Mouse (Mus musculus) kidney, embryonic 14.5 days (tissue): ENCODE measurements around the gene Etl4. TPM values are rescaled to one million over a fixed set of nuclear protein-coding genes. Genes with fewer than 3 reads are reported as not detected.

ENCODE experiments used
- ATAC-seq: fragments of 200-750 bp; cut with Nextera tagmentation; 2 replicates; pipeline ENCODE4 v1.8.0; 2017; ENCODE audit warnings: moderate number of reproducible peaks, mild to moderate bottlenecking, moderate TSS enrichment, moderate library complexity; ENCODE audit not compliant: low FRiP score, low TSS enrichment
- H3K27ac ChIP-seq: fragments of 300-500 bp; sonication (generic); 2 replicates; pipeline ENCODE4 v1.5.1; 2014; ENCODE audit warnings: low read depth, mild to moderate bottlenecking, low read length, moderate library complexity, mixed read lengths
- H3K27me3 ChIP-seq: fragments of 300-500 bp; sonication (generic); 2 replicates; pipeline ENCODE4 v1.6.1; 2014; ENCODE audit warnings: mild to moderate bottlenecking, low read length; ENCODE audit not compliant: control insufficient read depth, insufficient read depth
- H3K36me3 ChIP-seq: fragments of 300-500 bp; sonication (generic); 2 replicates; pipeline ENCODE4 v1.6.1; 2014; ENCODE audit warnings: low read length, mixed read lengths; ENCODE audit not compliant: control insufficient read depth, insufficient read depth
- H3K4me1 ChIP-seq: fragments of 300-500 bp; sonication (generic); 2 replicates; pipeline ENCODE4 v1.6.1; 2014; ENCODE audit warnings: low read length, mixed read lengths; ENCODE audit not compliant: control insufficient read depth, insufficient read depth
- H3K4me2 ChIP-seq: fragments of 300-500 bp; sonication (generic); replicated peaks from 2 replicates; pipeline ENCODE4 v1.6.1; 2014; ENCODE audit warnings: low read depth, mild to moderate bottlenecking, low read length
- H3K4me3 ChIP-seq: fragments of 300-500 bp; sonication (generic); 2 replicates; pipeline ENCODE4 v1.5.1; 2014; ENCODE audit warnings: mild to moderate bottlenecking, low read length
- H3K9ac ChIP-seq: fragments of 300-500 bp; sonication (generic); 2 replicates; pipeline ENCODE4 v1.6.1; 2014; ENCODE audit warnings: low read depth, mild to moderate bottlenecking, low read length, moderate library complexity
- H3K9me3 ChIP-seq: fragments of 300-500 bp; sonication (generic); 2 replicates; pipeline ENCODE4 v1.6.1; 2016; ENCODE audit warnings: low read length; ENCODE audit not compliant: control insufficient read depth
- WGBS: fragments of 180-500 bp; shearing (Covaris S2); extraction: QIAGEN DNeasy Blood & Tissue Kit; methylation state at CpG from one replicate; pipeline ENCODE4 v1.1.7; 2014; 5-methylcytosine and 5-hydroxymethylcytosine counted together
- polyA plus RNA-seq: library from polyadenylated mRNA; unstranded; fragments of >200 nt; fragmentation: Nextera tagmentation; extraction: Ambion mirVana; gene quantifications from 2 replicates; pipeline ENCODE4 v1.2.1, GENCODE M21; 2014

The Etl4 gene
- polyA plus RNA-seq, 1 experiment from 2014 or later: 93.8 TPM

DNA sequence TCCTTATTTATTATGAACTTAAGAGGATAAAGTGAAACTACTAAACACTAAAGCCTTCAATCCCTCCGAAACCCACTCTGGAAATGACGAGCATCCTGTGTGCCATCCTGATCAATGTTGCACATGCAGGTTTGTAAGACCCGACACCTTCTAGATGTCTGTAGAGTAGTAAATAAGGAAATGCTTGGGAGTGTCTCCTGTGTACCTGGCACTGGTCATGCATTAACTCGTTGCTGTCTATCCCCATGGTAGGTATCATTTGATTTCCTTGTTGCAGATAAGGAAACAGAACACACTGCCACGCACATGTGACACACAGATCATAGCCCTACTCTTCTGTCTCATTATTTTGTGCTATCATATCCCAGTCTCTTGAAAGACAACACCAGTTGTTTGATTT, 851.7 kb downstream of the Etl4 start:
- H3K9ac ChIP-seq: no peak overlapping the region
- H3K27ac ChIP-seq: no peak overlapping the region
- no peak overlapping the region for H3K4me2 ChIP-seq
- H3K9me3 ChIP-seq: no peaks in the 10 kb centered on the region
- no peak for ATAC-seq
- H3K27me3 ChIP-seq: no peaks in the 10 kb centered on the region
- no peak overlapping the region for H3K4me3 ChIP-seq
- H3K36me3 ChIP-seq: peaks cover 28% of the 10 kb centered on the region
- H3K4me1 ChIP-seq: no peaks in the 10 kb centered on the region
- WGBS: 87% methylated on average over 5 of the region's 5 CpGs

DNA sequence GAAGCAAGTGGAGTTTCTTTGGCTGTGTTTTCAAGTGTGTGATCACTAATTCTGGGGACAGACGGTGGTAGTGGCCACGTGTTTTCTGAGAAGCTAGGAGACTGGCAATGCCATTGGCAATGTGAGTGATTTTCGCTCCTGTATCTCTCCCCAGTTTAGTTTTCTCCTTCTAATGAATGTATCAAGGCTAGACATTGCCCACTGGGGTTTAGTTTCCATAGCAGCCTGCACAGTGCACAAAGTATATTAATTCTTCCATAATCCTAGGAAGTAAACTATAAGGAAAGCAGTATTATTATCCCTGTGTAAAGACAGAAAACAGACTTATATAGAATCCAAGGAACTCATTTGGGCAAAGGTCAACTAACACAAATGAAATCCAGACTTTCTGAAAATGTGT, 852.2 kb downstream of the Etl4 start:
- H3K4me1 ChIP-seq: no peaks in the 10 kb centered on the region
- ATAC-seq: no peak
- 97% methylated on average over 3 of the region's 3 CpGs for WGBS
- no peak overlapping the region for H3K9ac ChIP-seq
- no peaks in the 10 kb centered on the region for H3K9me3 ChIP-seq
- no peak overlapping the region for H3K27ac ChIP-seq
- H3K27me3 ChIP-seq: no peaks in the 10 kb centered on the region
- H3K36me3 ChIP-seq: peaks cover 33% of the 10 kb centered on the region
- H3K4me3 ChIP-seq: no peak overlapping the region
- no peak overlapping the region for H3K4me2 ChIP-seq

DNA sequence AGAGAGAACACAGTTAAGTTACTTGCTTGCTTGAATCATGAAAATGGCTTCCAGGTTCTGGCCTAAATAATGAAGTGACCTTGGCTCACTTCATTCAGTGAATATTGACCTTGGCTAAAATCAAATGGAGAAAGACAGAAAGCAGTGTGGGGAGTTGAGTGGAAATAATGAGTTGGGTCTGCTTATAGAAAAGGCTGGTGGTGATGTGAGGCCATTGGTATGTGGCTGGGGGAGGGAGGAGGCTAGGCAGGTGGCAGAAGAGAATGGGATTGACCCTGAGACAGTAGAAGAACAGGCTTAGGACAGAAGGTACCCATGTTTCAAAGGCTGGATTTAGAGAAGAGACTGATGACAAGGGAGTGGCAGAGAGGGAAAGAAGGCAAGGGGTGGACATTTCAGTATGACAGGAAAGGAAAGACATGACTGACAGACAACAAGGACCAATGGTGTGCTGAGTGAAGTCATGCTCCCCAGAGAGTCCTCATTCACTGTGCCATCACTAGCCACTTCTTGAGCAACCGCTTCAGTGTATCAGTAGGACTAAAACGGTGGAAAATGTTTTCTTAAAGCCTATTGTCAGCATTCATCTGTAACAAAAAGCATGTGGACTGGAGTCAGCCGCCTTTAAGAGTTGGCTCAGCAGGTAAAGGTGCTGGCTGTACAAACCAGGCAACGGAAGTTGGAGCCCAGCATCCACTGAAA, 854.1 kb downstream of the Etl4 start:
- H3K36me3 ChIP-seq: peaks cover 46% of the 10 kb centered on the region
- H3K4me1 ChIP-seq: no peaks in the 10 kb centered on the region
- H3K9me3 ChIP-seq: no peaks in the 10 kb centered on the region
- H3K9ac ChIP-seq: no peak overlapping the region
- no peaks in the 10 kb centered on the region for H3K27me3 ChIP-seq
- no peak for ATAC-seq
- H3K4me2 ChIP-seq: no peak overlapping the region
- H3K4me3 ChIP-seq: no peak overlapping the region
- no peak overlapping the region for H3K27ac ChIP-seq
- 93% methylated on average over 4 of the region's 4 CpGs for WGBS

DNA sequence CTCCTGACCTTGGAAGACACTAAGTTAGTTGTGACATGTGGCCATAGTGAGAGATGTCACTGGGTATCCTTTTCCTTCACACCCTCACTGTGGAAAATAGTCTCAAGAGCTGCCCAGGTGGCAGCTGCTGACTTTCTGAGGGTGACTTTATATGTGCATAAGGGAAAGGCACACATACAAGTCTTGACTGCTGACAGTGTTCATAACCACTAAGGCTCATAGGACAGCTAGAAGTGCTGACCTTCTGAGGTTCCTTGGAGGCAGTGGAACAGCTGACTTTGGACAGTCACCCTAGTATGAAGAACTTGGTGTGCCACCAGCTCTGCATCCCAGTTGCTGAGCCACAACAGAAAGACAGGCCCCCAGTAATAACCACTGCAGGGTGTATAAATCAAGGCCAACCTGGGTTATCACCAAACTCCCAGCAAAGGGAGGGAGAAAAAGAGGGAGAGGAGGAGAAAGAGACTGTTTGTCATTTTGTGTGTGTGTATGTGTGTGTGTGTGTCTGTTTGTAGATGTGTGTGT, 855.0 kb downstream of the Etl4 start:
- H3K4me2 ChIP-seq: no peak overlapping the region
- H3K9me3 ChIP-seq: no peaks in the 10 kb centered on the region
- no peak for ATAC-seq
- H3K27ac ChIP-seq: no peak overlapping the region
- no peaks in the 10 kb centered on the region for H3K27me3 ChIP-seq
- no peak overlapping the region for H3K4me3 ChIP-seq
- no peaks in the 10 kb centered on the region for H3K4me1 ChIP-seq
- peaks cover 46% of the 10 kb centered on the region for H3K36me3 ChIP-seq
- H3K9ac ChIP-seq: no peak overlapping the region

DNA sequence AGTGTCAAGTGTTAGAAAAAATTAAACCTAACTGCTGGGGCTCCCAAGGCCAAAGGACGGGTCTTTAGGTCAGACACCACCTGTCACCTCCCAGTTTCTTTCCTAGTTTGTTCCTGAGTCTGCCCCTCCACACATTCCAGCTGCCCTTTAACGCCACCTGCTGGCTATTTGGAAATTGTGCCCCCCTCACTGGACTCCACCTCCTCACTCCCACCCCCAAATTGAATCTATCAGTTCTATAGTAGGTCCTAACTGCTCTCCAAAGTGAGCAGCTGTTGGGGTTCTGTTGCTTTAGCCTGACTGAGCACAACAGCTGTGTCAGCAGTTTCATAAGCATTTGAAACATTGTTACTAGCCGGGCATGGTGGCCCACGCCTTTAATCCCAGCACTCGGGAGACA, 859.1 kb downstream of the Etl4 start:
- Histone ChIP-seq H3K4me1 (no peaks in the 10 kb centered on the region), H3K27me3 (no peaks in the 10 kb centered on the region), H3K4me2 (no peak overlapping the region), H3K27ac (no peak overlapping the region), H3K36me3 (peaks cover 46% of the 10 kb centered on the region), H3K9ac (no peak overlapping the region), H3K9me3 (no peaks in the 10 kb centered on the region), H3K4me3 (no peak overlapping the region)
- 66% methylated on average over 5 of the region's 5 CpGs for WGBS
- ATAC-seq: no peak

DNA sequence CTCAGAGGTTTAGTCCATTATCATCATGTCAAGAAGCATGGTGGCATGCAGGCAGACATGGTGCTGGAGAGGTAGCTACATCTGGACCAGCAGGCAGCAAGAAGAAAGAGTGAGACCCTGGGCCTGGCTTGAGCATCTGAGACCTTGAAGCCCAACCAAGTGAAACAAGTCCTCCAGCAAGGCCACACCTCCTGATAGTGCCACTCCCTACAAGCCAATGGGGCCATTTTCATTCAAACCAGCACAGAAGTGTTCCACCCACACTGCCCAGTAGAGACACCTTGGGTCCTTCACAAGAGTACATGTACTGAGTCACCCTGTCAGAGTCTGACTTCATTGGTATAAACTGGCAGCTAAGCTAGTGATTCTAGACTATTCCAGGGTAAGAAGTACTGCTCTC, 860.6 kb downstream of the Etl4 start:
- no peak for ATAC-seq
- Histone ChIP-seq H3K27ac (no peak overlapping the region), H3K4me2 (no peak overlapping the region), H3K4me1 (no peaks in the 10 kb centered on the region), H3K9ac (no peak overlapping the region), H3K36me3 (peaks cover 42% of the 10 kb centered on the region), H3K4me3 (no peak overlapping the region), H3K9me3 (no peaks in the 10 kb centered on the region), H3K27me3 (no peaks in the 10 kb centered on the region)

DNA sequence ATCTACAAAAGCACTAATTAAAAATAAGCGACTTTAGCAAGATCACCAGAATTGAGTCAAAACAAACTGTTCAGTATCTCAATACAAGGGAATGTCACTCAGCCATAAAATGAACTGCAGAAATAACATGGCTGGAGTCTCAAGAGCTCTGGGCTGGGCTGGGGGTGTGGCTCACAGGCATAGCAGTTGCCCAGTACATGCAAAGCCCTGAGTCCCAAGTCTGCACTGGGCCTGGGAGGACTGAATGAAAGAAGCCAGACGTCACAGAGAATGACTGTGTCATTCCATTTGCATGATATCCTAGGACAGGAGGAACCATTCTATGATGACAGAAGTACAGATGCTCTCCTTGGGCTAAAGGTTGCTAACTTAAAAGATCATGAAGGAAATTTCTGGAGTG, 864.9 kb downstream of the Etl4 start:
- no peak overlapping the region for H3K4me2 ChIP-seq
- H3K27me3 ChIP-seq: no peaks in the 10 kb centered on the region
- no peak overlapping the region for H3K4me3 ChIP-seq
- no peaks in the 10 kb centered on the region for H3K9me3 ChIP-seq
- WGBS: 63% methylated on average over 2 of the region's 2 CpGs
- H3K27ac ChIP-seq: no peak overlapping the region
- H3K4me1 ChIP-seq: no peaks in the 10 kb centered on the region
- H3K36me3 ChIP-seq: peaks cover 33% of the 10 kb centered on the region; the same call in 1 of the 2 replicates
- ATAC-seq: no peak
- H3K9ac ChIP-seq: no peak overlapping the region

DNA sequence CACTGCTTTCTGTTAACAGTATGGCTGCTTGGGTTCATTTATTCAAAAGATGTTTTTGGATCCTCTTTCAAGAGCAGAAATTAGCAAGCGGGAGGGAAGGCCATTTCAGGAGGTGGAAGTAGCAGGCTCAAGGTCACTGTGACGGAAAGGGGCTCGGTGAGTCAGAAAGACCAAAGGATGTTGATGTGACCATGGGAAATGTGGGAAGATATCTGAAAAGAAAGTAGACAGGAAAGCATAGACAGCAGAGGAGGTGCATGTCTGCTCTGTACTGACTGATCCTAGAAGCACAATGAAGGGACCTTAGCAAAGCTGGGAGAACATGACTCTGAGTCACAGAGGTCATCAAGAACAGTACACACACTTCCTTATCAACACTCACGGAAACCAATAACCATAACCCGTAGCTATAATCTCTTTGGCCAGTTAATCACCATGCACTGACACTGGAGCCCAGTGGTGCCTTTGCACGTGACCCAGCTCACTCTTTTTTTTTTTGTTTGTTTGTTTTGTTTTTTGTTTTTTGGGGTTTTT, 866.7 kb downstream of the Etl4 start:
- Histone ChIP-seq H3K9ac (no peak overlapping the region), H3K36me3 (peaks cover 32% of the 10 kb centered on the region; the same call in 1 of the 2 replicates), H3K4me1 (no peaks in the 10 kb centered on the region), H3K27ac (no peak overlapping the region), H3K27me3 (no peaks in the 10 kb centered on the region), H3K4me3 (no peak overlapping the region), H3K9me3 (no peaks in the 10 kb centered on the region), H3K4me2 (no peak overlapping the region)
- ATAC-seq: no peak
- WGBS: 84% methylated on average over 6 of the region's 6 CpGs

DNA sequence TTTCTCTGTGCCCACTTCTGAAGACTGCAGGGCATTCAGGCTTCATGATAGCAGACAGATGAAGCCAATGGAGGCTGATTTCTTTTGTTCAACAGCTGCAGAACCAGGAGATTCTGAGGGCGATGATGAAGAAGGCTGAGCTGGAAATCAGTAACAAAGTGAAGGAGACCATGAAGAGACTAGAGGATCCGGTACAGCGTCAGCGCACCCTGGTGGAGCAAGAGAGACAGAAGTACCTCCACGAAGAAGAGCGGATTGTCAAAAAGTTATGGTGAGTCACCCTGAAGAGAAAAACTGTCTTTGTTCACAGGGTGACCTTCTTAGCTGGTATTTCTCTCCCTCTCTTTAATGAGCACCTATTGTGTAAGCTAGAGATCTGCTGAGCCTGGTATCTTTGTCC, 868.4 kb downstream of the Etl4 start:
- Histone ChIP-seq H3K36me3 (peaks cover 32% of the 10 kb centered on the region; the same call in 1 of the 2 replicates), H3K4me3 (no peak overlapping the region), H3K27me3 (no peaks in the 10 kb centered on the region), H3K4me1 (no peaks in the 10 kb centered on the region), H3K4me2 (no peak overlapping the region), H3K27ac (no peak overlapping the region), H3K9me3 (no peaks in the 10 kb centered on the region), H3K9ac (no peak overlapping the region)
- 79% methylated on average over 6 of the region's 6 CpGs for WGBS
- ATAC-seq: no peak
